Mouse (Mus musculus) megakaryocyte, embryonic 14.5 days (primary cell): Measurements from ENCODE around the gene Abcg1.

Experiments
- FLI1 ChIP-seq: IDR thresholded peaks from 2 replicates; pipeline ENCODE4 v1.6.1; 2012; ENCODE audit warnings: low read length, inconsistent platforms, mixed read lengths
- GATA1 ChIP-seq: IDR thresholded peaks from 3 replicates; pipeline ENCODE4 v1.6.1; 2012; ENCODE audit warnings: mixed read lengths, low read length, inconsistent platforms, borderline replicate concordance

GRCm38 (mm10) chr17:31029407-31029806, 28.1 kb upstream of the Abcg1 start:
- TF ChIP-seq GATA1 (no peak), FLI1 (no peak)
